ENCODE assay signal across 16 mouse cellular contexts in genomic region chr14:25750448-25751015, GRCm38 (mm10). TPM values are rescaled to one million over a fixed set of nuclear protein-coding genes. Genes with fewer than 3 reads are reported as not detected.
A peak's percentile ranks its signal among the peaks of the same experiment; 100 is the strongest.
DNase-seq lines count a peak whose midpoint lies in the region; ATAC-seq and TF ChIP-seq lines count a peak whose summit lies in the region.
"Had no signal": no experiment of that assay in that cellular context is flagged by ENCODE, and none has a peak within 500 bp of the region (broad histone marks: within the 10 kb centered on the region; RNA-seq: fewer than 3 reads in every experiment).

No protein-coding gene starts in this region.

- no peaks in the 10 kb centered on the region for H3K9me3 ChIP-seq in midbrain, embryonic 15.5 days
- H3K9me3 ChIP-seq: forebrain, embryonic 15.5 days; stomach, embryonic 15.5 days had no signal

- DNase-seq in gastrocnemius, adult 2 months = peak; percentile 77
- no peak for DNase-seq in gastrocnemius, postnatal 36 days
- peak; percentile 87 for DNase-seq in liver, adult 2 months (ENCODE audit: extremely low read depth, low read depth, low spot score)
- no peak for DNase-seq in liver
- peak; percentile 87 for DNase-seq in fibroblast of lung, adult 2 months (ENCODE audit: low read depth)
- DNase-seq in skeletal muscle tissue, adult 2 months (ENCODE audit: low read depth, low spot score) = peak; percentile 88
- no peak for DNase-seq in thymus, postnatal 14 days
- DNase-seq: cerebellum, adult 9-10 months; kidney, postnatal 10 days; lung, embryonic 14.5 days; thymus, postnatal 4 days had no signal

- H3K27me3 ChIP-seq in liver, adult 2 months (ENCODE audit: control insufficient read depth, insufficient read depth, low read length) = no peaks in the 10 kb centered on the region
- H3K27me3 ChIP-seq in midbrain, embryonic 15.5 days (replicated peaks) = no peaks in the 10 kb centered on the region
- H3K27me3 ChIP-seq: forebrain, embryonic 15.5 days; Patski; stomach, embryonic 15.5 days had no signal

- H3K4me1 ChIP-seq in liver, adult 2 months (ENCODE audit: control insufficient read depth, insufficient read depth, low read length) = peaks cover 33% of the 10 kb centered on the region
- H3K4me1 ChIP-seq in midbrain, embryonic 15.5 days = peaks cover 2% of the 10 kb centered on the region; the same call in 1 of the 2 replicates

- intact Hi-C loops in gastrocnemius, adult 2 months (cut with DNase I) = no loop called here
- intact Hi-C loops in gastrocnemius, postnatal 36 days (cut with DNase I) = no loop called here

- WGBS in liver, adult 2 months = 29% methylated on average over 2 of the region's 2 CpGs
- 84% methylated on average over 2 of the region's 2 CpGs for WGBS in midbrain, embryonic 15.5 days

- H3K79me2 ChIP-seq in liver, adult 2 months (ENCODE audit: control insufficient read depth, insufficient read depth, low read length) = peaks cover 14% of the 10 kb centered on the region; the same call in 1 of the 2 replicates

- no peak overlapping the region for H3K9ac ChIP-seq in liver, adult 2 months (ENCODE audit: low read depth, low read length)
- H3K9ac ChIP-seq in midbrain, embryonic 15.5 days = no peak overlapping the region
- H3K9ac ChIP-seq: forebrain, embryonic 15.5 days; lung, embryonic 14.5 days; stomach, embryonic 15.5 days had no signal

- TF ChIP-seq CTCF in gastrocnemius, adult 2 months (IDR thresholded peaks at IDR 0.05) = peak; percentile 31; the same call in 1 of the 2 replicates
- TF ChIP-seq CTCF in liver, adult 2 months (IDR thresholded peaks at IDR 0.05; ENCODE audit: low read depth, low read length) = peak; percentile 28; the same call in 1 of the 2 replicates

- no peak overlapping the region for H3K4me3 ChIP-seq in gastrocnemius, adult 2 months
- no peak overlapping the region for H3K4me3 ChIP-seq in liver, adult 2 months (ENCODE audit: insufficient read depth, low read depth, low read length)
- H3K4me3 ChIP-seq in midbrain, embryonic 15.5 days = no peak overlapping the region
- H3K4me3 ChIP-seq: forebrain, embryonic 15.5 days; stomach, embryonic 15.5 days had no signal

- peaks cover 27% of the 10 kb centered on the region for H3K36me3 ChIP-seq in liver, adult 2 months (ENCODE audit: control insufficient read depth, insufficient read depth, low read length)
- no peaks in the 10 kb centered on the region for H3K36me3 ChIP-seq in midbrain, embryonic 15.5 days (replicated peaks)
- H3K36me3 ChIP-seq: forebrain, embryonic 15.5 days; stomach, embryonic 15.5 days had no signal

- H3K27ac ChIP-seq in gastrocnemius, adult 2 months = peak overlapping the region; percentile 89
- H3K27ac ChIP-seq in liver, adult 2 months (replicated peaks; ENCODE audit: insufficient read depth, low read depth, low read length) = peak overlapping the region; percentile 10; the same call in 1 of the 2 replicates
- H3K27ac ChIP-seq in midbrain, embryonic 15.5 days = no peak overlapping the region
- H3K27ac ChIP-seq: forebrain, embryonic 15.5 days; stomach, embryonic 15.5 days had no signal

- no peak for TF ChIP-seq POLR2A in liver, adult 2 months (IDR thresholded peaks at IDR 0.05; ENCODE audit: extremely low read depth, insufficient read depth, low read length)

- H3K4me2 ChIP-seq in midbrain, embryonic 15.5 days = no peak overlapping the region
- H3K4me2 ChIP-seq: forebrain, embryonic 15.5 days; lung, embryonic 14.5 days; stomach, embryonic 15.5 days had no signal

- no peak for ATAC-seq in midbrain, embryonic 15.5 days (replicated peaks)
- ATAC-seq: forebrain, embryonic 15.5 days; inflammation-experienced regulatory T-cells, adult 6 months; Patski had no signal

RNA-seq across cellular contexts. Expression of gene Zcchc24, which starts 18.3 kb away (rescaled TPM):
- total RNA-seq in gastrocnemius, adult 2 months (2021) = 10 to 100 TPM; 40.6 to 59.3 TPM
- total RNA-seq in gastrocnemius, postnatal 36 days (2021) = 10 to 100 TPM; 38.4 to 49.4 TPM
- total RNA-seq in liver, adult 2 months (2014; rRNA removed) = 27.3 and 28.7 TPM in 2 replicates
- 53.0 and 57.7 TPM in 2 replicates for polyA plus RNA-seq in liver, adult 2 months (2012; rRNA removed)
- 12.3 and 14.2 TPM in 2 replicates for polyA plus RNA-seq in midbrain, embryonic 15.5 days (2015; fragmentation: Nextera tagmentation; extraction: Ambion mirVana)

RNA-seq across cellular contexts. Expression of gene Ppif, which starts 56.6 kb away (rescaled TPM):
- 10 to 100 TPM; 26.0 to 43.4 TPM for total RNA-seq in gastrocnemius, adult 2 months (2021)
- 10 to 100 TPM; 31.8 to 36.5 TPM for total RNA-seq in gastrocnemius, postnatal 36 days (2021)
- 19.4 and 31.1 TPM in 2 replicates for total RNA-seq in liver, adult 2 months (2014; rRNA removed)
- polyA plus RNA-seq in liver, adult 2 months (2012; rRNA removed) = 76.3 and 80.6 TPM in 2 replicates
- polyA plus RNA-seq in midbrain, embryonic 15.5 days (2015; fragmentation: Nextera tagmentation; extraction: Ambion mirVana) = 30.6 and 32.0 TPM in 2 replicates

Comparison
In these comparisons a context has a peak if more than half of its experiments do, and no peak if none do; other contexts are left out.
1. DNase-seq: peak in gastrocnemius, adult 2 months (single experiment), liver, adult 2 months (single experiment), fibroblast of lung, adult 2 months (single experiment) and skeletal muscle tissue, adult 2 months (single experiment); none in gastrocnemius, postnatal 36 days (0 of 2), liver (single experiment) and thymus, postnatal 14 days (single experiment).